Mouse (Mus musculus): ENCODE results near the gene Srsf11. TPM values are rescaled to one million over a fixed set of nuclear protein-coding genes. Genes with fewer than 3 reads are reported as not detected.

Gene Srsf11
- 100 to 1,000 TPM; 120 to 220 TPM for total RNA-seq (2021)

- DNase-seq (ENCODE audit: low spot score in 2 of 2): peak; percentile 95 to 96
- intact Hi-C loops (cut with DNase I): loop anchor here (2.0 kb wide), 1 partner anchor 90 kb away; the partner anchor contains the start of gene Ankrd13c
These were observed at the start of gene Srsf11, which contains the start of gene Lrrc40 for GRCm38 (mm10) chr3:158036329-158036988. Gene Srsf11 (minus strand): TSS chr3:158036639. Gene Lrrc40 (plus strand): TSS chr3:158036662.

- intact Hi-C loops (cut with DNase I): no loop called here
These were observed 41.4 kb upstream of the Srsf11 start for GRCm38 (mm10) chr3:158077828-158078227.

GRCm38 (mm10) chr3:158077380-158077772, 40.9 kb upstream of the Srsf11 start:
- DNase-seq (ENCODE audit: low spot score in 2 of 2): no peak
- intact Hi-C loops (cut with DNase I): no loop called here

More at GRCm38 (mm10) chr3:158077828-158078227, 41.4 kb upstream of the Srsf11 start:
- no peak for DNase-seq (ENCODE audit: low spot score in 2 of 2)

GRCm38 (mm10) chr3:158076685-158077379, 40.4 kb upstream of the Srsf11 start:
- no peak for DNase-seq (ENCODE audit: low spot score in 2 of 2)
- intact Hi-C loops (cut with DNase I): no loop called here

- intact Hi-C loops (cut with DNase I): no loop called here
- DNase-seq (ENCODE audit: low spot score in 2 of 2): no peak
These were observed 38.6 kb upstream of the Srsf11 start for GRCm38 (mm10) chr3:158075004-158075403.

GRCm38 (mm10) chr3:158068613-158069263, 32.3 kb upstream of the Srsf11 start:
- no peak for DNase-seq (ENCODE audit: low spot score in 2 of 2)
- intact Hi-C loops (cut with DNase I): no loop called here

GRCm38 (mm10) chr3:158067916-158068315, 31.5 kb upstream of the Srsf11 start:
- no peak for DNase-seq (ENCODE audit: low spot score in 2 of 2)
- intact Hi-C loops (cut with DNase I): no loop called here

- DNase-seq (ENCODE audit: low spot score in 2 of 2): no peak
- intact Hi-C loops (cut with DNase I): no loop called here
These were observed 28.8 kb upstream of the Srsf11 start for GRCm38 (mm10) chr3:158065256-158065655.

- DNase-seq (ENCODE audit: low spot score in 2 of 2): no peak
- intact Hi-C loops (cut with DNase I): no loop called here
These were observed 25.5 kb upstream of the Srsf11 start for GRCm38 (mm10) chr3:158061811-158062523.

- peak in 1 of 2 experiments; percentile 23 for DNase-seq (ENCODE audit: low spot score in 2 of 2)
- intact Hi-C loops (cut with DNase I): no loop called here
These were observed 24.3 kb upstream of the Srsf11 start for GRCm38 (mm10) chr3:158060621-158061291.

- intact Hi-C loops (cut with DNase I): no loop called here
- DNase-seq (ENCODE audit: low spot score in 2 of 2): no peak
These were observed 13.1 kb upstream of the Srsf11 start for GRCm38 (mm10) chr3:158049508-158049907.

GRCm38 (mm10) chr3:158040755-158041154, 4.3 kb upstream of the Srsf11 start:
- no peak for DNase-seq (ENCODE audit: low spot score in 2 of 2)
- intact Hi-C loops (cut with DNase I): no loop called here

GRCm38 (mm10) chr3:158038106-158038505, 1.7 kb upstream of the Srsf11 start:
- intact Hi-C loops (cut with DNase I): no loop called here
- DNase-seq (ENCODE audit: low spot score in 2 of 2): no peak

GRCm38 (mm10) chr3:158035866-158036265, 573 bp downstream of the Srsf11 start:
- no peak for DNase-seq (ENCODE audit: low spot score in 2 of 2)
- intact Hi-C loops (cut with DNase I): loop anchor here (2.0 kb wide), 1 partner anchor 89 kb away; the partner anchor contains the start of gene Ankrd13c

- no peak for DNase-seq (ENCODE audit: low spot score in 2 of 2)
- intact Hi-C loops (cut with DNase I): no loop called here
These were observed 4.3 kb downstream of the Srsf11 start for GRCm38 (mm10) chr3:158032106-158032505.

GRCm38 (mm10) chr3:158031371-158031925, 5.0 kb downstream of the Srsf11 start:
- intact Hi-C loops (cut with DNase I): no loop called here
- DNase-seq (ENCODE audit: low spot score in 2 of 2): peak; percentile 90 to 92

- intact Hi-C loops (cut with DNase I): loop anchor here (10.0 kb wide), 1 partner anchor 445 kb away; the partner anchor contains the start of gene Ptger3
- DNase-seq (ENCODE audit: low spot score in 2 of 2): peak; percentile 14 to 17
These were observed 26.6 kb downstream of the Srsf11 start for GRCm38 (mm10) chr3:158009762-158010320.

- intact Hi-C loops (cut with DNase I): loop anchor here (10.0 kb wide), 1 partner anchor 444 kb away; the partner anchor contains the start of gene Ptger3
- DNase-seq (ENCODE audit: low spot score in 2 of 2): no peak
These were observed 27.8 kb downstream of the Srsf11 start for GRCm38 (mm10) chr3:158008647-158009046.

All from left cerebral cortex, postnatal 36 days (tissue).